Mouse (Mus musculus) midbrain, embryonic 14.5 days (tissue): Measurements from ENCODE around the gene Gm525. TPM values are rescaled to one million over a fixed set of nuclear protein-coding genes. Genes with fewer than 3 reads are reported as not detected.

ENCODE experiments used
- ATAC-seq: fragments of 200-750 bp; cut with Nextera tagmentation; 2 replicates; pipeline ENCODE4 v1.8.0; 2017; ENCODE audit warnings: moderate number of reproducible peaks, moderate library complexity; ENCODE audit not compliant: low FRiP score, low TSS enrichment
- DNase-seq: peaks from one replicate; pipeline ENCODE4 v3.0.0-alpha.2; 2015
- H3K27ac ChIP-seq: fragments of 300-500 bp; sonication (generic); replicated peaks from 2 replicates; pipeline ENCODE4 v1.5.1; 2014; ENCODE audit warnings: mild to moderate bottlenecking, low read depth, low read length, moderate library complexity
- H3K27me3 ChIP-seq: fragments of 300-500 bp; sonication (generic); 2 replicates; pipeline ENCODE4 v1.6.1; 2014; ENCODE audit warnings: low read length, control low read depth, mixed read lengths; ENCODE audit not compliant: control insufficient read depth, insufficient read depth
- H3K36me3 ChIP-seq: fragments of 300-500 bp; sonication (generic); 2 replicates; pipeline ENCODE4 v1.6.1; 2014; ENCODE audit warnings: low read length, control low read depth; ENCODE audit not compliant: control insufficient read depth, insufficient read depth
- H3K4me1 ChIP-seq: fragments of 300-500 bp; sonication (generic); 2 replicates; pipeline ENCODE4 v1.6.1; 2014; ENCODE audit warnings: mild to moderate bottlenecking, antibody characterized with exemption, low read length, control low read depth; ENCODE audit not compliant: control insufficient read depth, insufficient read depth
- H3K4me2 ChIP-seq: fragments of 300-500 bp; sonication (generic); 2 replicates; pipeline ENCODE4 v1.6.1; 2014; ENCODE audit warnings: mild to moderate bottlenecking, low read length, moderate library complexity
- H3K4me3 ChIP-seq: fragments of 300-500 bp; sonication (generic); replicated peaks from 2 replicates; pipeline ENCODE4 v1.5.1; 2014; ENCODE audit warnings: low read depth, low read length
- H3K9ac ChIP-seq: fragments of 300-500 bp; sonication (generic); replicated peaks from 2 replicates; pipeline ENCODE4 v1.6.1; 2014; ENCODE audit warnings: mild to moderate bottlenecking, low read length, moderate library complexity
- H3K9me3 ChIP-seq: fragments of 300-500 bp; sonication (generic); 2 replicates; pipeline ENCODE4 v1.6.1; 2016; ENCODE audit warnings: low read length, control low read depth, mixed read lengths; ENCODE audit not compliant: control insufficient read depth
- WGBS: fragments of 180-500 bp; shearing (Covaris S2); extraction: QIAGEN DNeasy Blood & Tissue Kit; methylation state at CpG from one replicate; pipeline ENCODE4 v1.1.7; 2014; 5-methylcytosine and 5-hydroxymethylcytosine counted together
- polyA plus RNA-seq: library from polyadenylated mRNA; unstranded; fragments of >200 nt; fragmentation: Nextera tagmentation; extraction: Ambion mirVana; gene quantifications from 2 replicates; pipeline ENCODE4 v1.2.1, GENCODE M21; 2014

Gm525 gene
- polyA plus RNA-seq, 1 experiment from 2014 or later, result not detected

DNA sequence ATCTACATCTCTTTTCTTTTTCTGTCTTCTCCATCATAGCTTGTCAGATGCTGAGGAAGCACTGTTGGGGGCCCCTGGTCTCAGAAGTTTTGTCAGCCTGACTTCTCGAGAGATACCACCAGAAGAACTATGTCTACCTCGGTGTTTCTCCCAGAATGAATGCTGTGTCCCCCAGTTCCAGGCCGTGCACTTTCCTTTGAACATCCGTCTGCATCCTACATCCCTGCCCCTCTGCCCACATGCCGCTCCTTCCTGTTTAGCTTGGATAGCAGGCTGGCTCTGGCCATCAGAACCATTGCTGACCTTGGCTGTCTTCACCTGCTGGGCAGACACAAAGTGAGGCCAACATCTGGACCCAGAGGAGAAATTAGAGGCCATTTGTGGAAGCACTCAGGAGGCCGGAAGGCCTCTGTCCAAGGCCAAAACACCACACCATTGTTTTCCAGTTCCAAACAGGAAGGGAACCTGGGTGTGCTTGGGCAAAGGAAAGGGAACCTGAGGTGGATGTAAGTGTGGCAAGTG, 6.3 kb upstream of the Gm525 start:
- H3K27me3 ChIP-seq, result no peaks in the 10 kb centered on the region
- H3K36me3 ChIP-seq, result no peaks in the 10 kb centered on the region
- no peak overlapping the region for H3K4me3 ChIP-seq
- H3K9ac ChIP-seq, result no peak overlapping the region
- DNase-seq (no peak), ATAC-seq (no peak)
- no peak overlapping the region for H3K27ac ChIP-seq
- 72% methylated on average over 6 of the region's 6 CpGs for WGBS
- H3K4me2 ChIP-seq, result no peak overlapping the region
- no peaks in the 10 kb centered on the region for H3K4me1 ChIP-seq
- no peaks in the 10 kb centered on the region for H3K9me3 ChIP-seq

DNA sequence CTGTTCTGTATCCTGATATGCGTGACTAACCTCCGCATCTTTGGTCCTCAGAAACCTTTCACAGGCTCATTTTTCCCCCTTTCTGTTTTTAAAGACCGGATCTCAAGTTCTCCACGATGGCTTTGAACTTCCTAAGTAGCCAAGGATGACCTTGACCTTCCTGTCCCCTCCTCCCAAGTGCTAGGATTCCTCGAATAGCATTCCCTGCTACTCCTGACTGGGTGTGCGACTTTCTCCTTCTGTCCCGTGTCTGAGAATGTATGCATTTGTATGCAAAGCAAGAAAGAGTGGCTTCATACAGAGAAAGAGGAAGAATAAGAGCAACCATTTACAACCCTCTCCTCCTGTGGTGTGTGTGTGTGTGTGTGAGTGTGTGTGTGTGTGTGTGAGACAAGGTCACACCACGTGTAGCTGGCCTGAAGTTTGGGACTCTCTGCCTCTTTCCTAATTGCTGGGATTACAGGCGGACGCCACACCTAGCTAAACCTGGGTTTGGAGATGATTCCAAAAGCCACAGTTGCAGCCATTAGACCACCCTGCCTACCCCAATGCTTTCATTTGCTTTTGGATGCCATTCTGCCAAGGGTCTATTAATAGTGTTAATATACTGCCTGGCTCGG, 5.7 kb upstream of the Gm525 start:
- 74% methylated on average over 11 of the region's 11 CpGs for WGBS
- Histone ChIP-seq H3K4me3 (no peak overlapping the region), H3K4me1 (no peaks in the 10 kb centered on the region), H3K9me3 (no peaks in the 10 kb centered on the region), H3K9ac (no peak overlapping the region), H3K27ac (no peak overlapping the region), H3K27me3 (no peaks in the 10 kb centered on the region), H3K36me3 (no peaks in the 10 kb centered on the region), H3K4me2 (no peak overlapping the region)
- no peak for ATAC-seq
- no peak for DNase-seq

DNA sequence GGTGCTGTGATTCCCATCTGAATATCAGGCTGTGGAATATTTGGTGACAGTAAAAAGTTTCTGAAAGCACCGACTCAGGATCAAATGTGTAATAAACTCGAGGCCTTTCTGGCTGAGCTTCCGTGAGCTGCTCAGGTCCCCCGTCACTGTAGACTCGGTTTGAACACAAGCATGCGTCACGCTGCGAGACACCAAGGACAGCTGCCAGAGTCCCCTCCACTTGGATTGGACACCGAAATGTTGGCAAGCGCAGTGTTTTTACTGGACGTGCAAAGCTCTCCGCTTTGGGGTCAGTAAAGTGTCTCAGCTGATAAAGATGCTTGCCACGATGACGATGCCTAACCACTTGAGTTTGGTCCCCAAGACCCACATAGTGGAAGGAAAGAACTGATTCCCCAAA, 5.0 kb upstream of the Gm525 start:
- no peak for DNase-seq
- no peak for ATAC-seq
- Histone ChIP-seq H3K27ac (no peak overlapping the region), H3K4me2 (no peak overlapping the region), H3K4me3 (no peak overlapping the region), H3K27me3 (no peaks in the 10 kb centered on the region), H3K9ac (no peak overlapping the region), H3K36me3 (no peaks in the 10 kb centered on the region), H3K9me3 (no peaks in the 10 kb centered on the region), H3K4me1 (no peaks in the 10 kb centered on the region)
- 94% methylated on average over 14 of the region's 14 CpGs for WGBS

DNA sequence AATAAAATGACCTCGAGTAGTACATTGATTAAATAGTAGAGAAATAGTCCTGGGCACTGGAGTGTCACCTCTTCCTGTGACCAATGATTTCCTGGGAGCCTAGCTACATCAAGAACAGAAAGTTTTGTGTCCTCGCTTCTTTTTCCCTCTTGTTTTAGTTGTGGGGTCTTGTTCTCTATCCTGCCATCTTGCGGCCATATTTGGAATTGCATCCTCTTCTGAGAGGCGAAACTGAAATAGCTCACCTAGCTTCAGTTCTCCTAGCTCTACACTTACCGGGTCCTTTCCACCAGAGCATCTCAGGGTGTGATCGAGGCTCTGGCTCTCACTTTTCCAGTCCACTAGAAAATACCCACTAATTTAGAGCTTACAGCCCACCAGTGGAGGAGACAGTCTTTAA, 4.3 kb upstream of the Gm525 start:
- no peak for ATAC-seq
- 32% methylated on average over 6 of the region's 6 CpGs for WGBS
- H3K27ac ChIP-seq, result no peak overlapping the region

DNA sequence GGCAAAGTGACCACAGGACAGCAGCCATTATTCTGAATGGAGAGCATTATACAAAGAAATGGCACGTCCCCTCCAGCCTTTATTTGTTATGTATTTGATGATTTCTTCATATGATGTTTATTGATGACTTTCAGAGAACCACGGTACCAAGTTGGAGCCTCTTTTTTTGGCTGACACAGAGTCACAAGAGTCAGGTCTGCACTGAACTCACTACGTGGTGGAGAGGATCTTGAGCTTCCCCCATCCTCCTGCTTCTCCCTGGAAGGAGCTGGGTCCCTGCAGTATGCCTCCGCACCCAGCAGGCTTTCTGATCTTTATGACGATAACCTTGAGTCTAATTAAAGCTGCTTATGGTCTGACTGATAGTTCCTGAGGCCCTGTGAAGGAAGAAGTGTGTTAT, 2.1 kb upstream of the Gm525 start:
- WGBS, result 71% methylated on average over 5 of the region's 5 CpGs
- H3K4me3 ChIP-seq, result no peak overlapping the region
- no peaks in the 10 kb centered on the region for H3K27me3 ChIP-seq
- no peaks in the 10 kb centered on the region for H3K36me3 ChIP-seq
- no peaks in the 10 kb centered on the region for H3K4me1 ChIP-seq
- DNase-seq (no peak), ATAC-seq (no peak)
- no peaks in the 10 kb centered on the region for H3K9me3 ChIP-seq
- no peak overlapping the region for H3K9ac ChIP-seq
- H3K27ac ChIP-seq, result no peak overlapping the region
- H3K4me2 ChIP-seq, result no peak overlapping the region

More for the DNA sequence above, 4.3 kb upstream of the Gm525 start:
- Histone ChIP-seq H3K9me3 (no peaks in the 10 kb centered on the region), H3K4me3 (no peak overlapping the region), H3K36me3 (no peaks in the 10 kb centered on the region), H3K9ac (no peak overlapping the region), H3K27me3 (no peaks in the 10 kb centered on the region), H3K4me2 (no peak overlapping the region), H3K4me1 (no peaks in the 10 kb centered on the region)
- DNase-seq, result peak; percentile 75

DNA sequence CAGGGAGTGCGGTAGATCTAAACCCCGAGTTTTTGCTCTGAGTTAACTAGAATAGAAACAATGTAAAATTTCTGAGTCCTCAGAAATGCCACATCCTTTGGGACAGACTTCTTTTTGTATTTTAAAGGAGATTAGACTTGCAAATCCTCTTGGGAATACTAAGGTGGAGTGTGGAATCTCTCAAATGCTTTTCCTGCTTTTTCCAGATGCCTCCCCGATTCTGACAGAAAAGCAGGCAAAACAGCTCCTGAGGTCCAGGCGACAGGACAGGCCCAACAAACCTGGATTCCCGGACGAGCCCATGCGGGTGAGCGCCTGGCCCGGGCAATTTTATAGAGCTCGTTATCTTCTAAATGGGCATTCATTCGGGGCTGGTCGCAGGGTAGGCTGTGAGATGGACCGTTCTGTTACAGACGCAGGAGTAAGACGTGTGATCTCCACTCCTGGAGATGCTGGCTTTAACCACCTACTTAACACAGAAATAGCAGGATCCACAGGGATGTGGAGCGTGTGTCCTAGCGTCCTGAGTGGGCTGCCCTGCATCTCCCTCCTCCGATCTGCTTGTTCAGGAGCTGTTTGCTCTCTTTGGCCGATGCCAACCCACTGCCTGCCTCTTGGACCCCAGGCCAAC, 1.3 kb downstream of the Gm525 start:
- no peak overlapping the region for H3K27ac ChIP-seq
- no peaks in the 10 kb centered on the region for H3K36me3 ChIP-seq
- no peaks in the 10 kb centered on the region for H3K4me1 ChIP-seq
- 55% methylated on average over 19 of the region's 19 CpGs for WGBS
- no peak overlapping the region for H3K4me2 ChIP-seq
- no peak for ATAC-seq
- no peak overlapping the region for H3K4me3 ChIP-seq
- DNase-seq, result peak; percentile 17
- no peaks in the 10 kb centered on the region for H3K27me3 ChIP-seq
- no peak overlapping the region for H3K9ac ChIP-seq
- H3K9me3 ChIP-seq, result no peaks in the 10 kb centered on the region

DNA sequence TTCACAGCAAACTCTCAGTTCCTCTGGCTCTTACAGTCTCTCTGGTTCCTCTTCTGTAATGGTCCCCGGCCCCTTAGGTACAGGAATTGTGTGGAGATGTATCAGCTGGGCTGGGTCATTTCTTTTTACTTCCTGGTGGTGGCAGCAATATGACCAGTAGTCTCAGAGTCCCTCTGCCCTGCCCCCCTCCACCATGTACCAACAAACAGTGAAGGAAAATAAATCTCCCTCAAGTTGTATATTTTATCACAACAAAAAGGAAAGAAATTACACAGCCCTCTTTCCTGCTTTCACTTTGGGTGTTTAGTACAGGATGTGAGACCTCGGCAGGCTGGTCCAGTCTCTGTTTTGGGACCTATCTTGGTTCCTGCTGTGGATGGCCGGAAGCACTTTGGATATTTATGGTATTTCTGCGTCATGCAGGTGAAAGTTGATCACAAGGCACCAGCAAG, 2.8 kb downstream of the Gm525 start:
- no peaks in the 10 kb centered on the region for H3K36me3 ChIP-seq
- no peak overlapping the region for H3K4me2 ChIP-seq
- H3K4me3 ChIP-seq, result no peak overlapping the region
- no peak overlapping the region for H3K9ac ChIP-seq
- H3K27me3 ChIP-seq, result no peaks in the 10 kb centered on the region
- no peaks in the 10 kb centered on the region for H3K9me3 ChIP-seq
- DNase-seq (no peak), ATAC-seq (no peak)
- 86% methylated on average over 4 of the region's 4 CpGs for WGBS
- H3K4me1 ChIP-seq, result no peaks in the 10 kb centered on the region
- H3K27ac ChIP-seq, result no peak overlapping the region

DNA sequence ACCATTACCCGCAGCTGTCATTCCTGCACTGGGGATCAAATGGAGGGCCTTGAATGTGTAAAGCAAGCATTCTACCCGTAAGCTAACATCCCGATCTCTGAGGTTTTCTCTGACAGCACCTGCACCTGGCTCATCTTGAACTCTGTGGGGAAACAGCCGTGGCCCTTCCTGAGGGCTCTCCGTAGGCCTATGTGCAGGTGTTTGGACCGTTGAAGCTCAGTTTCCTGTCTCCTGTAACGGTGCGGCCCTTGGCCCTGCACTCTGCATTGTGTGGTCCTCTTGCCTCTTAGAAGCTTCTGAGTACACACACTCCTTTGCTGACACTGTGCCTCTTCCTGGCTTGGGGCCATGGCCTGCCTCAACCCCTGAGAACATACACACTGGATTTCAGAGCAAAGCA, 4.0 kb downstream of the Gm525 start:
- H3K9me3 ChIP-seq, result no peaks in the 10 kb centered on the region
- no peak overlapping the region for H3K4me3 ChIP-seq
- H3K9ac ChIP-seq, result no peak overlapping the region
- H3K36me3 ChIP-seq, result no peaks in the 10 kb centered on the region
- no peak for DNase-seq
- no peak overlapping the region for H3K4me2 ChIP-seq
- no peak for ATAC-seq
- H3K4me1 ChIP-seq, result no peaks in the 10 kb centered on the region
- H3K27me3 ChIP-seq, result no peaks in the 10 kb centered on the region
- WGBS, result 91% methylated on average over 8 of the region's 8 CpGs
- H3K27ac ChIP-seq, result no peak overlapping the region

DNA sequence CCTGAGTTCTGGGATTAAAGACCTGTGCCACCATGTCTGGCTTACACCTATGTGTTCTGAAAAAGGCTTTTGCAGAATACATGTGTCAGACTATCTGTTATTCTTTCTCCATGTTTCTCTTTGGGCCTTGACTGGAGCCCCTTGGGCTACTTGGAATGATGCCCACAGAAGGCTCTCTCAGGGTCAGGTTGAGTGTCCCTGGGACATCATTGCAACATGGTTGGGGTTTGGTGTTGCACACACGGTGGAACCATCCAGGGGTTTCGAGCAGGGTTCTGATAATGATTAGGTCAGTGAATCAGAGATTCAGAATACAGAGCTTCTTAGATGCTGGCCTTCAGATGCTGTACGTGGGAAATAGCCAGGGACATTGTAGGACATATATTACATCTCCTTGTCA, 4.7 kb downstream of the Gm525 start:
- WGBS, result 94% methylated on average over 3 of the region's 3 CpGs
- Histone ChIP-seq H3K9ac (no peak overlapping the region), H3K27ac (no peak overlapping the region), H3K4me1 (no peaks in the 10 kb centered on the region), H3K9me3 (no peaks in the 10 kb centered on the region), H3K36me3 (no peaks in the 10 kb centered on the region), H3K4me2 (no peak overlapping the region), H3K27me3 (no peaks in the 10 kb centered on the region), H3K4me3 (no peak overlapping the region)
- DNase-seq (no peak), ATAC-seq (no peak)
